Comparison of ENCODE assay signal across 7 mouse cellular contexts in the genomic region with DNA sequence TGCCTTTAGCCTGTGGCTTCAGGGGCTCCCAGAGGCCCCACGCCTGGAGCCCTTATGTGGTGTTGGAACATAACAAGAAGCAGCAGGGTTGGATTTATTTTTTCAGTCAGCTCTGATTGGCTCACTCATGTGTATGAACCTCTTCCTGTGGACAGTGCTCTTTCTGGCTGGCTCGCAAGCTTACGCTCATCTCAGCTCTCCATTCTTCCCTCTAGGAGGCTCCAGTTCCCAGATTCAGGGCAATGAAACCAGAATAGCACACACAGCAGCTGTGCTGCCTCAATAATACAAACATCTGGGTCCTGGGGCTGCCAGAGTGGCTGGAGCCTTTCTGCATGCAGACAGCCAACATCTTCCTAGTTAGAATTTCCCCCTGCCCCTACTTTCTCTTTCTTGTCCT. TPM values are rescaled to one million over a fixed set of nuclear protein-coding genes. Genes with fewer than 3 reads are reported as not detected.
A peak's percentile ranks its signal among the peaks of the same experiment; 100 is the strongest.
DNase-seq lines count a peak whose midpoint lies in the region; ATAC-seq and TF ChIP-seq lines count a peak whose summit lies in the region.

No protein-coding gene starts in this region.

- H3K9ac ChIP-seq in forebrain, embryonic 16.5 days (replicated peaks; ENCODE audit: low read depth, low read length), result no peak overlapping the region
- H3K9ac ChIP-seq in hindbrain, postnatal 0 days (replicated peaks; ENCODE audit: low read length), result no peak overlapping the region

- intact Hi-C loops in left cerebral cortex, postnatal 14 days (cut with DNase I), result loop anchor here (2.0 to 10.0 kb wide), 2 partner anchors 57 to 559 kb away; no protein-coding TSS in a partner anchor

- peak overlapping the region; percentile 49 for H3K27ac ChIP-seq in forebrain, embryonic 16.5 days (ENCODE audit: low read length)
- H3K27ac ChIP-seq in hindbrain, postnatal 0 days, result peak overlapping the region; percentile 65

- no peaks in the 10 kb centered on the region for H3K36me3 ChIP-seq in forebrain, embryonic 16.5 days (ENCODE audit: control insufficient read depth, insufficient read depth)
- no peaks in the 10 kb centered on the region for H3K36me3 ChIP-seq in hindbrain, postnatal 0 days (ENCODE audit: insufficient read depth, low read length)

- DNase-seq in urinary bladder, postnatal 36 days (ENCODE audit: low spot score in 2 of 2), result peak; percentile 36 to 38
- no peak for DNase-seq in urinary bladder, adult 2 months (ENCODE audit: low spot score)
- DNase-seq in hindbrain, postnatal 0 days (ENCODE audit: low spot score), result peak; percentile 78
- DNase-seq in left cerebral cortex, postnatal 14 days (ENCODE audit: low spot score in 2 of 2), result peak; percentile 53 to 89
- DNase-seq in right cerebral cortex, postnatal 10 days (ENCODE audit: low spot score in 2 of 2), result peak; percentile 72 to 79

- no peaks in the 10 kb centered on the region for H3K27me3 ChIP-seq in forebrain, embryonic 16.5 days (replicated peaks; ENCODE audit: control insufficient read depth, insufficient read depth, low read length)
- H3K27me3 ChIP-seq in hindbrain, postnatal 0 days (ENCODE audit: insufficient read depth, low read length), result no peaks in the 10 kb centered on the region

- H3K4me2 ChIP-seq in forebrain, embryonic 16.5 days (ENCODE audit: low read length), result no peak overlapping the region
- no peak overlapping the region for H3K4me2 ChIP-seq in hindbrain, postnatal 0 days (ENCODE audit: low read depth, low read length)

- no peaks in the 10 kb centered on the region for H3K9me3 ChIP-seq in forebrain, embryonic 16.5 days (ENCODE audit: control insufficient read depth, low read length)
- H3K9me3 ChIP-seq in hindbrain, postnatal 0 days (ENCODE audit: low read length), result no peaks in the 10 kb centered on the region

- H3K4me1 ChIP-seq in forebrain, embryonic 16.5 days (replicated peaks; ENCODE audit: control insufficient read depth, insufficient read depth, low read length), result peaks cover 59% of the 10 kb centered on the region
- peaks cover 38% of the 10 kb centered on the region for H3K4me1 ChIP-seq in hindbrain, postnatal 0 days (ENCODE audit: insufficient read depth, low read length)

- H3K4me3 ChIP-seq in forebrain, embryonic 16.5 days (replicated peaks; ENCODE audit: low read length), result no peak overlapping the region
- H3K4me3 ChIP-seq in hindbrain, postnatal 0 days (ENCODE audit: low read length), result no peak overlapping the region

- WGBS in forebrain, embryonic 16.5 days, result 74% methylated on average over 3 of the region's 3 CpGs
- 24% methylated on average over 3 of the region's 3 CpGs for WGBS in hindbrain, postnatal 0 days

- peak; percentile 58 for TF ChIP-seq CTCF in hindbrain, postnatal 0 days (IDR thresholded peaks at IDR 0.05; ENCODE audit: low read depth)

- ATAC-seq in forebrain, embryonic 16.5 days, result peak; percentile 18; the same call in 1 of the 2 replicates
- ATAC-seq in hindbrain, postnatal 0 days, result peak; percentile 65
- ATAC-seq in inflammation-experienced regulatory T-cells, adult 6 months, result no peak

RNA-seq across cellular contexts. Expression of gene Ghrhr, which starts 20.1 kb away (rescaled TPM):
- not detected in 2 replicates for polyA plus RNA-seq in urinary bladder, adult 2 months (2012; rRNA removed)
- polyA plus RNA-seq in forebrain, embryonic 16.5 days (2015; fragmentation: Nextera tagmentation; extraction: Ambion mirVana), result not detected in 2 replicates
- not detected in 2 replicates for total RNA-seq in hindbrain, postnatal 0 days (2014; rRNA removed)
- not detected in 2 replicates for polyA plus RNA-seq in hindbrain, postnatal 0 days (2015; fragmentation: Nextera tagmentation; extraction: Ambion mirVana)
- not detected for total RNA-seq in left cerebral cortex, postnatal 14 days (2021)
- polyA plus RNA-seq in inflammation-experienced regulatory T-cells, adult 6 months (2017; shearing (Covaris generic)), result not detected

RNA-seq across cellular contexts. Expression of gene Adcyap1r1, which starts 55.6 kb away (rescaled TPM):
- 5.8 and 8.6 TPM in 2 replicates for polyA plus RNA-seq in urinary bladder, adult 2 months (2012; rRNA removed)
- 33.8 and 37.9 TPM in 2 replicates for polyA plus RNA-seq in forebrain, embryonic 16.5 days (2015; fragmentation: Nextera tagmentation; extraction: Ambion mirVana)
- total RNA-seq in hindbrain, postnatal 0 days (2014; rRNA removed), result 236 and 269 TPM in 2 replicates
- 67.1 and 72.2 TPM in 2 replicates for polyA plus RNA-seq in hindbrain, postnatal 0 days (2015; fragmentation: Nextera tagmentation; extraction: Ambion mirVana)
- total RNA-seq in left cerebral cortex, postnatal 14 days (2021), result 100 to 1,000 TPM; 113 to 126 TPM
- not detected for polyA plus RNA-seq in inflammation-experienced regulatory T-cells, adult 6 months (2017; shearing (Covaris generic))

RNA-seq across cellular contexts. Expression of gene Aqp1, which starts 59.9 kb away (rescaled TPM):
- 444 and 459 TPM in 2 replicates for polyA plus RNA-seq in urinary bladder, adult 2 months (2012; rRNA removed)
- polyA plus RNA-seq in forebrain, embryonic 16.5 days (2015; fragmentation: Nextera tagmentation; extraction: Ambion mirVana), result 6.4 and 9.0 TPM in 2 replicates
- 17.0 and 32.6 TPM in 2 replicates for total RNA-seq in hindbrain, postnatal 0 days (2014; rRNA removed)
- polyA plus RNA-seq in hindbrain, postnatal 0 days (2015; fragmentation: Nextera tagmentation; extraction: Ambion mirVana), result 19.5 and 21.7 TPM in 2 replicates
- 1 to 10 TPM; 2.0 to 2.5 TPM for total RNA-seq in left cerebral cortex, postnatal 14 days (2021)
- polyA plus RNA-seq in inflammation-experienced regulatory T-cells, adult 6 months (2017; shearing (Covaris generic)), result not detected

Comparison
In these comparisons a context has a peak if more than half of its experiments do, and no peak if none do; other contexts are left out.
1. RNA of gene Aqp1, which starts 59.9 kb away (polyA plus RNA-seq): 444 to 459 TPM in urinary bladder, adult 2 months; 19.5 to 21.7 TPM in hindbrain, postnatal 0 days, 6.4 to 9.0 TPM in forebrain, embryonic 16.5 days and not detected in inflammation-experienced regulatory T-cells, adult 6 months; every median in the first group is over 10 times any median in the second.